Mouse (Mus musculus): Measurements from ENCODE around the gene Aoah.

Gene Aoah

GRCm38 (mm10) chr13:21082686-21083085, 288.8 kb downstream of the Aoah start:
- no peak for DNase-seq

All from thymus, adult 18-20 months (tissue).